Mouse (Mus musculus) spleen, adult 2 months (tissue): Measurements from ENCODE around the gene Dmap1.

Experiments used
- CTCF ChIP-seq: fragments of 200-500 bp; IDR thresholded peaks from 2 replicates; pipeline ENCODE4 v1.5.1; 2011; ENCODE audit warnings: mild to moderate bottlenecking, inconsistent platforms; ENCODE audit not compliant: insufficient read depth, insufficient read length, insufficient replicate concordance; ENCODE audit errors: extremely low read depth
- POLR2A ChIP-seq: fragments of 200-500 bp; IDR thresholded peaks from 2 replicates; pipeline ENCODE4 v1.6.1; 2011; ENCODE audit warnings: low read depth, low read length, inconsistent platforms

DNA sequence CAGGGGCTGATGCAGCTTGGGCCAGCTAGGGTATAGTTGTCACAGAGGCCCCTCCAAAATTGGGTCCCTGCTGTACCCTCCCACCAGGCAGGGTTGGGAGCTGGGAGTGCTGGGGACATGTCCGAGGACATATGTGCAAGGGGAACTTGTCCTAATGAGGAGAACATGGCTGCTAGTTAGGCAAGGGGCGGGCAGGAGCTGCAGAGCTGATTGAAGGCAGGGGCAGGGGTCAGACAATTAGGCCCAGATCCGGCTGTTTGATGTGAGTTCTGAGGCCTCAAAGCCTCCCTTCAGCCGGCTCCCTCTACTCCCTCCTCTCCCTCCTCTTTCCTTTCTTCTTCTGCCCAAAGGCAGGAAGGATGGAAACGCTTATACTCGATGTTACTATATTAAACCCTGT lies 25.1 kb downstream of the Dmap1 start:
- TF ChIP-seq POLR2A (no peak), CTCF (no peak)
